Mouse (Mus musculus) kidney, postnatal 10 days (tissue): ENCODE measurements at regions not wholly inside any gene's neighbourhood (a gene's known extent, or its start where the extent isn't known, plus 50 kb on each side); places are given as distances from the start of the nearest gene placed in this dataset.
"Not testable (repeated sequence)": the region's sequence is repeated elsewhere in the genome, so short reads cannot be mapped to it uniquely, and the experiment has no call there.

Experiments used
- DNase-seq: peaks from one replicate; pipeline ENCODE4 v3.0.0; 2021; ENCODE audit warnings: mixed read lengths

DNA sequence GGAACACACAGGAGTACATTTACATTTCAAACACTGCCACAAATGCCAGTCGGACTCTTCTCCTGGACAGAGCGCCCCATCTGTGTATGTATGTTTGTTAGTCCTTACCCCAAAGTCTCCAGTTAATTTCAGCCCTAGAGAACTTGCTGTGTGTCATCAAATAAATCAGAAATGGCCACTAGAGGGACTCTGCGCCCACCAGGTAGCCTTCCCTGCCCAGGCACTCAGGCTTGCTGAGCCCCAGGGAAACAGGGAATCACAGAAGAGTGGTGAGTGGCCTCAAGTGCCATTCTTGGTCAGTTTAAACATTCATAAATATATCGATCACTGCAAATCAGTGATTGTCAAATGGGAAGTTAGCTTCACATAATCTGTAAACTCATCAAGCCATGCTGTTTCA lies 102.8 kb upstream of the Ube2dnl1 start:
- not testable (repeated sequence) for DNase-seq

DNA sequence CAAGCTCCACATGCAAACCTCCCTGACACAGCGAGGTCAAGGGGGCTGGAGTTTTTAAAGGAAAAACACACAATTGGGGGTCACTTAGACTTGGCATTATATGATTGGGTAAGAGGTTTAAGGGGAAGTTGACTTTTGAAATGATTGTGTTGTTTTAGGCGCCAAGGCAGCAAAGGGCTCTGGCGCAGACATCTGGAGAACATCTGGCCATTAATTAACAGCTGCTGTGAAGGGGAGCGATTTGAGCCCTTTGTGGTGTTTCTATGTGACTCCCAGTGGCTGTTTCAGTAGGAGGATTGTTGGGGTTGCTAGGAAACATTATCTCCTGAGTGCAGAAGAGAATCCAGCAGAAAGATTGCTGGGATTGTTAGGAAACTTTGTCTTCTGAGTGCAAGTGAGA lies 88.5 kb upstream of the Ube2dnl1 start:
- DNase-seq, result peak; percentile 5

GRCm38 (mm10) chrX:114836906-114837305 lies 67.9 kb upstream of the Ube2dnl1 start:
- DNase-seq, result no peak

- DNase-seq, result no peak
Observed at GRCm38 (mm10) chrX:114843510-114843909, 61.3 kb upstream of the Ube2dnl1 start.
